Mouse (Mus musculus) hindbrain, embryonic 14.5 days (tissue): Measurements from ENCODE around the gene Gm49392. TPM values are rescaled to one million over a fixed set of nuclear protein-coding genes. Genes with fewer than 3 reads are reported as not detected.

Experiments
- ATAC-seq: fragments of 200-750 bp; cut with Nextera tagmentation; 2 replicates; pipeline ENCODE4 v1.8.0; 2017; ENCODE audit warnings: moderate number of reproducible peaks, mild to moderate bottlenecking, moderate TSS enrichment, moderate library complexity; ENCODE audit not compliant: low FRiP score
- DNase-seq: peaks from one replicate; pipeline ENCODE4 v3.0.0-alpha.2; 2015; ENCODE audit warnings: low spot score
- H3K27ac ChIP-seq: fragments of 300-500 bp; sonication (generic); 2 replicates; pipeline ENCODE4 v1.5.1; 2014; ENCODE audit warnings: mild to moderate bottlenecking, moderate library complexity
- H3K27me3 ChIP-seq: fragments of 300-500 bp; sonication (generic); 2 replicates; pipeline ENCODE4 v1.6.1; 2014; ENCODE audit warnings: mild to moderate bottlenecking, low read length, mixed read lengths; ENCODE audit not compliant: control insufficient read depth, insufficient read depth
- H3K36me3 ChIP-seq: fragments of 300-500 bp; sonication (generic); replicated peaks from 2 replicates; pipeline ENCODE4 v1.6.1; 2014; ENCODE audit not compliant: control insufficient read depth, insufficient read depth
- H3K4me1 ChIP-seq: fragments of 300-500 bp; sonication (generic); replicated peaks from 2 replicates; pipeline ENCODE4 v1.6.1; 2014; ENCODE audit warnings: antibody characterized with exemption, low read length, mixed read lengths; ENCODE audit not compliant: control insufficient read depth, insufficient read depth
- H3K4me2 ChIP-seq: fragments of 300-500 bp; sonication (generic); replicated peaks from 2 replicates; pipeline ENCODE4 v1.6.1; 2014; ENCODE audit warnings: mild to moderate bottlenecking, moderate library complexity
- H3K4me3 ChIP-seq: fragments of 300-500 bp; sonication (generic); replicated peaks from 2 replicates; pipeline ENCODE4 v1.5.1; 2014; ENCODE audit warnings: mild to moderate bottlenecking, low read length
- H3K9ac ChIP-seq: fragments of 300-500 bp; sonication (generic); 2 replicates; pipeline ENCODE4 v1.6.1; 2014
- H3K9me3 ChIP-seq: fragments of 300-500 bp; sonication (generic); 2 replicates; pipeline ENCODE4 v1.6.1; 2016; ENCODE audit warnings: low read length; ENCODE audit not compliant: control insufficient read depth
- WGBS: fragments of 180-500 bp; shearing (Covaris S2); extraction: QIAGEN DNeasy Blood & Tissue Kit; methylation state at CpG from one replicate; pipeline ENCODE4 v1.1.7; 2014; 5-methylcytosine and 5-hydroxymethylcytosine counted together
- polyA plus RNA-seq: library from polyadenylated mRNA; unstranded; fragments of >200 nt; fragmentation: Nextera tagmentation; extraction: Ambion mirVana; gene quantifications from 2 replicates; pipeline ENCODE4 v1.2.1, GENCODE M21; 2014

The Gm49392 gene
- polyA plus RNA-seq, 1 experiment from 2014 or later = not detected

- Histone ChIP-seq H3K4me3 (no peak overlapping the region), H3K27ac (no peak overlapping the region), H3K9me3 (no peaks in the 10 kb centered on the region), H3K27me3 (no peaks in the 10 kb centered on the region), H3K36me3 (no peaks in the 10 kb centered on the region), H3K4me2 (no peak overlapping the region), H3K4me1 (no peaks in the 10 kb centered on the region), H3K9ac (no peak overlapping the region)
- WGBS = 82% methylated on average over 2 of the region's 2 CpGs
- no peak for ATAC-seq
- DNase-seq = no peak
These were observed 87.0 kb downstream of the Gm49392 start for GRCm38 (mm10) chr13:60809690-60810089.

- WGBS = 71% methylated on average over 1 of the region's 1 CpGs
- no peaks in the 10 kb centered on the region for H3K27me3 ChIP-seq
These were observed 93.9 kb downstream of the Gm49392 start, which contains the start of gene Ctsll3 for GRCm38 (mm10) chr13:60802749-60803148. TSS of gene Ctsll3 (minus strand) at chr13:60802849.

More at GRCm38 (mm10) chr13:60802749-60803148, 93.9 kb downstream of the Gm49392 start, which contains the start of gene Ctsll3:
- Histone ChIP-seq H3K36me3 (no peaks in the 10 kb centered on the region), H3K4me3 (no peak within 1 kb of the TSS), H3K4me2 (no peak within 1 kb of the TSS), H3K4me1 (no peaks in the 10 kb centered on the region), H3K9me3 (no peaks in the 10 kb centered on the region), H3K27ac (no peak within 1 kb of the TSS), H3K9ac (no peak within 1 kb of the TSS)
- no peak for DNase-seq
- ATAC-seq = no peak

Other genes starting within 250 kb of the Gm49392 start
- gene BC051665, start 110.5 kb downstream of the Gm49392 start, polyA plus RNA-seq = not detected in 2 replicates
- gene Ctsll3, start 94.0 kb downstream of the Gm49392 start, polyA plus RNA-seq = not detected in 2 replicates
- 0.20 TPM in 1 of 2 replicates, not detected in the other for gene 4930486L24Rik, start 32.4 kb downstream of the Gm49392 start, polyA plus RNA-seq
- gene Ctla2b, start 553 bp upstream of the Gm49392 start, polyA plus RNA-seq = 1.5 and 3.7 TPM in 2 replicates
- not detected in 2 replicates for gene Tpbpb, start 8.0 kb upstream of the Gm49392 start, polyA plus RNA-seq
- gene Gm49393, start 38.7 kb upstream of the Gm49392 start, polyA plus RNA-seq = not detected in 2 replicates
- 2.0 TPM in 1 of 2 replicates, not detected in the other for gene Gm49391, start 39.7 kb upstream of the Gm49392 start, polyA plus RNA-seq
- gene Ctla2a, start 39.7 kb upstream of the Gm49392 start, polyA plus RNA-seq = 17.2 and 18.6 TPM in 2 replicates
- not detected in 2 replicates for gene Tpbpa, start 45.1 kb upstream of the Gm49392 start, polyA plus RNA-seq
- gene Ctsj, start 109.1 kb upstream of the Gm49392 start, polyA plus RNA-seq = not detected in 2 replicates
- not detected in 2 replicates for gene Ctsq, start 143.7 kb upstream of the Gm49392 start, polyA plus RNA-seq